Mouse (Mus musculus) embryo, embryonic 11 days (tissue): ENCODE measurements at regions not wholly inside any gene's neighbourhood (a gene's known extent, or its start where the extent isn't known, plus 50 kb on each side); places are given as distances from the start of the nearest gene placed in this dataset.

Source experiments
- DNase-seq: peaks from one replicate; pipeline ENCODE4 v3.0.0-alpha.2; 2015

GRCm38 (mm10) chr4:74981491-74981890 lies 296.6 kb downstream of the Dmac1 start:
- no peak for DNase-seq

GRCm38 (mm10) chr4:74972143-74972542 lies 306.0 kb downstream of the Dmac1 start:
- DNase-seq, result peak; percentile 3
